Mouse (Mus musculus) kidney, embryonic 16.5 days (tissue): Measurements from ENCODE around the gene Arhgef28. TPM values are rescaled to one million over a fixed set of nuclear protein-coding genes. Genes with fewer than 3 reads are reported as not detected.
A peak's percentile ranks its signal among the peaks of the same experiment; 100 is the strongest.

Source experiments
- ATAC-seq: fragments of 200-750 bp; cut with Nextera tagmentation; 2 replicates; pipeline ENCODE4 v1.8.0; 2017; ENCODE audit warnings: moderate TSS enrichment; ENCODE audit not compliant: low FRiP score, low TSS enrichment
- H3K27ac ChIP-seq: fragments of 300-500 bp; sonication (generic); 2 replicates; pipeline ENCODE4 v1.5.1; 2014; ENCODE audit warnings: low read length
- H3K27me3 ChIP-seq: fragments of 300-500 bp; sonication (generic); 2 replicates; pipeline ENCODE4 v1.6.1; 2014; ENCODE audit warnings: low read length, control low read depth, mixed read lengths; ENCODE audit not compliant: insufficient read depth
- H3K36me3 ChIP-seq: fragments of 300-500 bp; sonication (generic); 2 replicates; pipeline ENCODE4 v1.6.1; 2014; ENCODE audit warnings: low read length, control low read depth, mixed read lengths; ENCODE audit not compliant: insufficient read depth
- H3K4me1 ChIP-seq: fragments of 300-500 bp; sonication (generic); 2 replicates; pipeline ENCODE4 v1.6.1; 2014; ENCODE audit warnings: low read length, control low read depth, mixed read lengths; ENCODE audit not compliant: insufficient read depth
- H3K4me2 ChIP-seq: fragments of 300-500 bp; sonication (generic); replicated peaks from 2 replicates; pipeline ENCODE4 v1.6.1; 2014; ENCODE audit warnings: low read depth, low read length
- H3K4me3 ChIP-seq: fragments of 300-500 bp; sonication (generic); 2 replicates; pipeline ENCODE4 v1.5.1; 2014; ENCODE audit warnings: mild to moderate bottlenecking, low read length
- H3K9ac ChIP-seq: fragments of 300-500 bp; sonication (generic); replicated peaks from 2 replicates; pipeline ENCODE4 v1.6.1; 2014; ENCODE audit warnings: low read length
- H3K9me3 ChIP-seq: fragments of 300-500 bp; sonication (generic); 2 replicates; pipeline ENCODE4 v1.6.1; 2016; ENCODE audit warnings: low read length, control low read depth
- WGBS: fragments of 180-500 bp; shearing (Covaris S2); extraction: QIAGEN DNeasy Blood & Tissue Kit; methylation state at CpG from one replicate; pipeline ENCODE4 v1.1.7; 2014; 5-methylcytosine and 5-hydroxymethylcytosine counted together
- polyA plus RNA-seq: library from polyadenylated mRNA; unstranded; fragments of >200 nt; fragmentation: Nextera tagmentation; extraction: Ambion mirVana; gene quantifications from 2 replicates; pipeline ENCODE4 v1.2.1, GENCODE M21; 2015

Arhgef28 gene
- polyA plus RNA-seq, 1 experiment from 2014 or later = 45.1 TPM

GRCm38 (mm10) chr13:98187904-98188303 is 18.3 kb downstream of the Arhgef28 start:
- WGBS = 93% methylated on average over 1 of the region's 1 CpGs
- Histone ChIP-seq H3K27me3 (no peaks in the 10 kb centered on the region), H3K4me1 (peaks cover 10% of the 10 kb centered on the region; the same call in 1 of the 2 replicates), H3K27ac (no peak overlapping the region), H3K36me3 (no peaks in the 10 kb centered on the region), H3K9ac (no peak overlapping the region), H3K4me2 (no peak overlapping the region), H3K4me3 (no peak overlapping the region), H3K9me3 (no peaks in the 10 kb centered on the region)
- no peak for ATAC-seq

DNA sequence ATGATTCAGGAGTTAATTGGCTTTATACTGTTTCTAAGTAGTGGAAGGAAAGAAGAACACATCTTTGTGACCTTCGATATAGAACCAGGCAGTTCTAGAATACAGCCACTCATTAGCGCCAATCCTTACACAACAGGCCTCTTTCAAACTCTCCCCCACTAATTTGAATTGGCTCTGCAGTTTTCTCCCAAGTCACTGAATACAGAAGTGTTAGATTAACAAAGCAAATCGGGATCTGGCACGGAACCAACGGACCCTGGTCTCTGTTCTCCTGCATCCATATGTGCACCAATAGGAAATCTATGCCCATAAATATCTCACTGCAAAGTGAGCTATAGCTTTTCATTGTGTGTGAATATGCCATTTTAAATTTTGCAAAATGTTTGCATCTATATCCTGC is 20.1 kb downstream of the Arhgef28 start:
- Histone ChIP-seq H3K9ac (no peak overlapping the region), H3K36me3 (no peaks in the 10 kb centered on the region), H3K9me3 (no peaks in the 10 kb centered on the region), H3K4me2 (no peak overlapping the region), H3K27ac (no peak overlapping the region), H3K4me3 (no peak overlapping the region), H3K27me3 (no peaks in the 10 kb centered on the region), H3K4me1 (0 out of 2 replicates have a peak, but pooled peaks cover 4% of the 10 kb centered on the region)
- no peak for ATAC-seq
- 65% methylated on average over 5 of the region's 5 CpGs for WGBS

GRCm38 (mm10) chr13:98184632-98185031 is 21.6 kb downstream of the Arhgef28 start:
- no peaks in the 10 kb centered on the region for H3K9me3 ChIP-seq
- no peak overlapping the region for H3K27ac ChIP-seq
- H3K4me1 ChIP-seq = 0 out of 2 replicates have a peak, but pooled peaks cover 4% of the 10 kb centered on the region
- H3K36me3 ChIP-seq = no peaks in the 10 kb centered on the region
- no peak overlapping the region for H3K4me2 ChIP-seq
- ATAC-seq = no peak
- no peak overlapping the region for H3K9ac ChIP-seq
- H3K4me3 ChIP-seq = no peak overlapping the region
- H3K27me3 ChIP-seq = no peaks in the 10 kb centered on the region
- 55% methylated on average over 3 of the region's 3 CpGs for WGBS

DNA sequence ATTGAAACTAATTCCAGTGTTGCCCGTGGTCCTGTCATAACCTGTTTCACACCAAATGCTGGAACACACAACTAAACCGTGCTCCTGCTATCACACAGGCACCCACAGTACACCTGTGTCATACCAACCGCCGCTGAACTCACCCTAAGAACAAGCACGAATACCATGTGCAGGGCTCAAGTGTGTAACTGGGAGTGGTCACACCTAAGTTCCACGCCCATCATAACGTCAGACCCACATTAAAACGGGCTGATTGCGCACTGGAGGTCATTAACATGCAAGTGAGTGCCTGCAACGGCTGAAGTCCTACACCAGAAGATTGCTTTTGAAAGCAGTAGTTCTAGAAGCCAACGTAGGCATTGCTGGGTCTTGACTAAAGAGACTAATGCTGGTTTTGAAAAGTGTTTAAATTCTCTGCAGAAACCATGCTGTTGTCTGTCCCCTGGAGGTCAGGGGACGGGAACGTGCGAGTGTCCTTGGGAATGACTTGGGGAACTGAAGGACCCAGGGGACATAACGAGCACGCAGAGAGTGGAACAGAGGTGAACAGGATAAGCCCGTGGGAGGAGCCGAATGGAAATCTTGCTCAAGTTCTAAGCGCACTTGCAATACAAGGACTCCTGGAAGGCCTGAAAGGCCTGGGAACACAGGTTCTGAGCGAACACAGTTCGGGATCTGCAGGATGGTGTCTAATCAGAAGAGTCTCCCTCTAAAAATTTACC is 22.9 kb downstream of the Arhgef28 start:
- Histone ChIP-seq H3K4me1 (0 out of 2 replicates have a peak, but pooled peaks cover 4% of the 10 kb centered on the region), H3K27me3 (no peaks in the 10 kb centered on the region), H3K36me3 (no peaks in the 10 kb centered on the region), H3K9me3 (no peaks in the 10 kb centered on the region), H3K4me2 (no peak overlapping the region), H3K4me3 (no peak overlapping the region), H3K9ac (no peak overlapping the region), H3K27ac (no peak overlapping the region)
- no peak for ATAC-seq
- 79% methylated on average over 21 of the region's 21 CpGs for WGBS

- no peaks in the 10 kb centered on the region for H3K36me3 ChIP-seq
- no peak overlapping the region for H3K27ac ChIP-seq
- H3K9ac ChIP-seq = no peak overlapping the region
- no peaks in the 10 kb centered on the region for H3K27me3 ChIP-seq
- no peak for ATAC-seq
- no peak overlapping the region for H3K4me2 ChIP-seq
- H3K4me1 ChIP-seq = 0 out of 2 replicates have a peak, but pooled peaks cover 4% of the 10 kb centered on the region
- WGBS = 90% methylated on average over 11 of the region's 11 CpGs
- no peaks in the 10 kb centered on the region for H3K9me3 ChIP-seq
- no peak overlapping the region for H3K4me3 ChIP-seq
These were observed 23.9 kb downstream of the Arhgef28 start for GRCm38 (mm10) chr13:98182330-98182729.

DNA sequence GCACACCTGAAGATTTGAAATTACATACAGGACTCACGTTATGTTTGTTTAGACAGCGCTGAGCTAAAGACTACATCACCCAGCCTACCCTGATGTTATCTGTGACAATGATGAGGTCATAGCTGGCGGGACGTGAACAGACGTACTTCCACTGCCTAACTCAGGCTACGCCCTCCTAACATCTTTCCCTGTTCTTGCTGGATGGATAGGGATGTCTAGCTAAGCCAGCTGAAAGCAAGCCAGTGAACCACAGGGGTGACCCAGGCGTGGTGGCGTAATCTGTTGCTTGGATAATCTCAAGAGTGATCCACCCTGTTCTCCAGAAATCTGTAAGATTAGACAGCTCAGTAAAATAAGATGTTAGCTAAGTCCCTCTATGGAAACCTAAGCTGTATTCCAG is 25.6 kb downstream of the Arhgef28 start:
- H3K9ac ChIP-seq = no peak overlapping the region
- 0 out of 2 replicates have a peak, but pooled peaks cover 4% of the 10 kb centered on the region for H3K4me1 ChIP-seq
- 86% methylated on average over 8 of the region's 8 CpGs for WGBS
- no peak overlapping the region for H3K4me2 ChIP-seq
- H3K4me3 ChIP-seq = no peak overlapping the region
- no peak overlapping the region for H3K27ac ChIP-seq
- no peaks in the 10 kb centered on the region for H3K9me3 ChIP-seq
- ATAC-seq = no peak
- H3K36me3 ChIP-seq = no peaks in the 10 kb centered on the region
- no peaks in the 10 kb centered on the region for H3K27me3 ChIP-seq

GRCm38 (mm10) chr13:98175323-98176007 is 30.8 kb downstream of the Arhgef28 start:
- 69% methylated on average over 10 of the region's 10 CpGs for WGBS
- ATAC-seq = no peak
- H3K27me3 ChIP-seq = no peaks in the 10 kb centered on the region
- no peak overlapping the region for H3K9ac ChIP-seq
- H3K36me3 ChIP-seq = no peaks in the 10 kb centered on the region
- peaks cover 6% of the 10 kb centered on the region; the same call in 1 of the 2 replicates for H3K4me1 ChIP-seq
- no peak overlapping the region for H3K4me2 ChIP-seq
- no peak overlapping the region for H3K4me3 ChIP-seq
- no peaks in the 10 kb centered on the region for H3K9me3 ChIP-seq
- no peak overlapping the region for H3K27ac ChIP-seq

GRCm38 (mm10) chr13:98173008-98173407 is 33.2 kb downstream of the Arhgef28 start:
- Histone ChIP-seq H3K4me1 (peaks cover 6% of the 10 kb centered on the region; the same call in 1 of the 2 replicates), H3K9ac (no peak overlapping the region), H3K4me3 (no peak overlapping the region), H3K36me3 (no peaks in the 10 kb centered on the region), H3K27ac (no peak overlapping the region), H3K9me3 (no peaks in the 10 kb centered on the region), H3K27me3 (no peaks in the 10 kb centered on the region), H3K4me2 (no peak overlapping the region)
- ATAC-seq = no peak
- WGBS = 93% methylated on average over 6 of the region's 6 CpGs

DNA sequence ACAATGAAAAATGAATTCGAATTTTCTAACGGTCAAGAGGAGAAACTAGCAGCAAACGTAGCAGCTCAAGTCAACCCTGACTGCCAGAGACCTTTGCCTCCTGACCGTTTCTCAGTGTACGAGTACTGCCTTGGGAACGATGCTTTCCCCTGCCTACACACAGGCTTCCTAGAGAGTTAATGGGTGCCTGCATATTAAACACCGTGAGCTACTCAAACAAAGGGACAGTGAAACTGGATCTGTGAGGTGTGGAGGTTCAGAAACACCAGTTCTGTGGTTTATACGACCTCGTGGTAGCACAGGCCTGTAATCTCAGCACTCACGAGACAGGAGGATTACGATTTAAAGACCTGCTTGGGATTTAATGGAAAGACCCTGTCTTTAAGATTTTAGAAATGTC is 33.9 kb downstream of the Arhgef28 start:
- WGBS = 32% methylated on average over 11 of the region's 11 CpGs
- H3K27ac ChIP-seq = peak overlapping the region; percentile 43; the same call in 1 of the 2 replicates
- H3K27me3 ChIP-seq = no peaks in the 10 kb centered on the region
- no peaks in the 10 kb centered on the region for H3K36me3 ChIP-seq
- no peak for ATAC-seq
- peak overlapping the region; percentile 31 for H3K9ac ChIP-seq
- H3K4me1 ChIP-seq = peaks cover 6% of the 10 kb centered on the region; the same call in 1 of the 2 replicates
- H3K4me3 ChIP-seq = no peak overlapping the region
- H3K9me3 ChIP-seq = no peaks in the 10 kb centered on the region
- H3K4me2 ChIP-seq = no peak overlapping the region

DNA sequence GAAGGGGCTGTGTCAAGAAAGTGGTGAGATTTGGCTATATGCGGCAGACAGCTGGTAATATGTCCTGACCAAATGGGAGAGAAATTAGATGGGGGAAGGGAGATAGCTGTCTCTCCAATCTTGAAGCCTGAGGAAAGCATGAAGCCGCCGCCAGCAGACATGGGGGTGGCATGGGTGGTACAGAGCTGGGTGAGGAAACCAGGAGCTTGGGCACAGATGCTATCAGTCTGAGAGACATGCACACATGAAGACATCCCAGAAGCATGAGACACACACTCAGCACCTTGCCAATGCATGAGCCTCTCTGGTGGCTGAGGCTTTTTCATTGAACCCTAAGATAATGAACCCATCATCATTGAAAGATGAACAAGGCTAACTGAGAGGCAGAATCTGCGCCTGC is 34.5 kb downstream of the Arhgef28 start:
- WGBS = 89% methylated on average over 4 of the region's 4 CpGs
- ATAC-seq = no peak

More for the DNA sequence above, 34.5 kb downstream of the Arhgef28 start:
- H3K4me2 ChIP-seq = no peak overlapping the region
- no peaks in the 10 kb centered on the region for H3K27me3 ChIP-seq
- no peaks in the 10 kb centered on the region for H3K36me3 ChIP-seq
- no peak overlapping the region for H3K27ac ChIP-seq
- H3K4me3 ChIP-seq = no peak overlapping the region
- H3K9me3 ChIP-seq = no peaks in the 10 kb centered on the region
- peaks cover 6% of the 10 kb centered on the region; the same call in 1 of the 2 replicates for H3K4me1 ChIP-seq
- peak overlapping the region; percentile 31 for H3K9ac ChIP-seq
